Mouse (Mus musculus): Measurements from ENCODE around the gene Gm20695. TPM values are rescaled to one million over a fixed set of nuclear protein-coding genes. Genes with fewer than 3 reads are reported as not detected.

Gm20695 gene
- polyA plus RNA-seq, 2 experiments = 0.17 to 0.46 TPM

DNA sequence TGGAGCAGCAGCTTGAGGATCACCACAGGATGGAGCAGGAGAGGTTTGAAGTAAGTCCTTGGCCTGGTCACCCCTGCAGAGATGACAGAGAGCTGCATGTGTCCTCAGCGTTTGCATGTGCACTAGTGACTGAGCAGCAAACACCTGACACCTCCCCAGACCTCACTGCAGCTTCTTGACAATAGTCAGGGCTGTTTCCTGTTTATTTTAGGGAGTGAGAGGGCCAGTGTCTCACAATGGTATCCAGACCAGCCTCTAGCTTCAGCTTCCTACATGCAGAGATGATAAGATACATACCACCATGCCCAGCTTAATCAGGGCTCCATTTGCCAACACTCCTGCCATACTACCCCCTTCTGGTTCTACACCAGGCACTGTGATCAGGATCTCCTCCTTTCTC, 44.1 kb downstream of the Gm20695 start:
- WGBS (ENCODE audit: insufficient replicate concordance) = 17% methylated on average over 1 of the region's 1 CpGs
- Histone ChIP-seq H3K36me3 (replicated peaks; ENCODE audit: control insufficient read depth, insufficient read depth, low read depth) (peaks cover 6% of the 10 kb centered on the region), H3K9ac (replicated peaks) (no peak overlapping the region), H3K4me2 (ENCODE audit: low read depth) (no peak overlapping the region), H3K27me3 (ENCODE audit: control insufficient read depth, insufficient read depth, low read length) (no peaks in the 10 kb centered on the region), H3K4me1 (replicated peaks; ENCODE audit: control insufficient read depth in 2 of 2, insufficient read depth in 2 of 2, low read length in 1 of 2) (no peaks in the 10 kb centered on the region), H3K27ac (no peak overlapping the region), H3K4me3 (ENCODE audit: insufficient read depth in 1 of 2, low read depth in 2 of 2, low read length in 2 of 2) (no peak overlapping the region), H3K9me3 (ENCODE audit: control insufficient read depth, low read length) (no peaks in the 10 kb centered on the region)
- ATAC-seq (ENCODE audit: insufficient read depth) (no peak), DNase-seq (ENCODE audit: low read depth in 3 of 3, low spot score in 3 of 3) (no peak)
- TF ChIP-seq EP300 (IDR thresholded peaks at IDR 0.05; ENCODE audit: low read depth) (no peak), CTCF (IDR thresholded peaks at IDR 0.05; ENCODE audit: low read depth) (no peak)

- ATAC-seq (ENCODE audit: insufficient read depth) (no peak), DNase-seq (ENCODE audit: low read depth in 3 of 3, low spot score in 3 of 3) (no peak)
- peaks cover 6% of the 10 kb centered on the region for H3K36me3 ChIP-seq (replicated peaks; ENCODE audit: control insufficient read depth, insufficient read depth, low read depth)
- no peak for TF ChIP-seq EP300 (IDR thresholded peaks at IDR 0.05; ENCODE audit: low read depth)
- TF ChIP-seq CTCF (IDR thresholded peaks at IDR 0.05; ENCODE audit: low read depth) = no peak
- no peak overlapping the region for H3K4me3 ChIP-seq (ENCODE audit: insufficient read depth in 1 of 2, low read depth in 2 of 2, low read length in 2 of 2)
- 57% methylated on average over 7 of the region's 7 CpGs for WGBS (ENCODE audit: insufficient replicate concordance)
- no peaks in the 10 kb centered on the region for H3K4me1 ChIP-seq (replicated peaks; ENCODE audit: control insufficient read depth in 2 of 2, insufficient read depth in 2 of 2, low read length in 1 of 2)
- H3K4me2 ChIP-seq (ENCODE audit: low read depth) = no peak overlapping the region
- no peak overlapping the region for H3K9ac ChIP-seq (replicated peaks)
- no peaks in the 10 kb centered on the region for H3K27me3 ChIP-seq (ENCODE audit: control insufficient read depth, insufficient read depth, low read length)
- H3K27ac ChIP-seq = no peak overlapping the region
- H3K9me3 ChIP-seq (ENCODE audit: control insufficient read depth, low read length) = no peaks in the 10 kb centered on the region
Measured at GRCm38 (mm10) chr16:3929151-3929550, 44.7 kb downstream of the Gm20695 start.

DNA sequence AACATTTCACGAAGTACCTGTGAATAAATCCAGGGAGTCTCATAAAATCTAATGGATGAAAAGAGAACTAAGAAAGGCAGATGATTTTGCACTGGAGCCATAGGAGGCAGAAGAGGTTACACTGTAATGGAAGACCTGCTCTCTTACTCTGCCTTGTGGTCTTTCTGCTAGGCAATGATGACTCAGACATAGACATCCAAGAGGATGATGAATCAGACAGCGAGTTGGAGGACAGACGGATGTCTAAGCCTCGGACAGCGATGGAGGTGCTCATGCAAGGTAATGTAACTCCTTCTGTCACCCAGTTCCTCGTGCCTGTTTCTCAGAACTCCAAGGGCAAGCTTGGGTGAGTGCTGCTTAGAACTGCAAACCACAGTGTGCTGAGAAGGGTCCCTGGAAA, 49.1 kb downstream of the Gm20695 start:
- H3K27ac ChIP-seq = no peak overlapping the region
- no peak overlapping the region for H3K4me3 ChIP-seq (ENCODE audit: insufficient read depth in 1 of 2, low read depth in 2 of 2, low read length in 2 of 2)
- H3K4me1 ChIP-seq (replicated peaks; ENCODE audit: control insufficient read depth in 2 of 2, insufficient read depth in 2 of 2, low read length in 1 of 2) = no peaks in the 10 kb centered on the region
- H3K27me3 ChIP-seq (ENCODE audit: control insufficient read depth, insufficient read depth, low read length) = no peaks in the 10 kb centered on the region
- DNase-seq (ENCODE audit: low read depth in 3 of 3, low spot score in 3 of 3) (no peak), ATAC-seq (ENCODE audit: insufficient read depth) (no peak)
- no peaks in the 10 kb centered on the region; the same call in 1 of the 2 replicates for H3K36me3 ChIP-seq (replicated peaks; ENCODE audit: control insufficient read depth, insufficient read depth, low read depth)
- H3K9me3 ChIP-seq (ENCODE audit: control insufficient read depth, low read length) = no peaks in the 10 kb centered on the region
- no peak for TF ChIP-seq EP300 (IDR thresholded peaks at IDR 0.05; ENCODE audit: low read depth)
- no peak for TF ChIP-seq CTCF (IDR thresholded peaks at IDR 0.05; ENCODE audit: low read depth)
- no peak overlapping the region for H3K9ac ChIP-seq (replicated peaks)
- WGBS (ENCODE audit: insufficient replicate concordance) = 73% methylated on average over 6 of the region's 6 CpGs
- H3K4me2 ChIP-seq (ENCODE audit: low read depth) = no peak overlapping the region

- Histone ChIP-seq H3K4me3 (ENCODE audit: insufficient read depth in 1 of 2, low read depth in 2 of 2, low read length in 2 of 2) (no peak overlapping the region), H3K36me3 (replicated peaks; ENCODE audit: control insufficient read depth, insufficient read depth, low read depth) (no peaks in the 10 kb centered on the region), H3K9me3 (ENCODE audit: control insufficient read depth, low read length) (no peaks in the 10 kb centered on the region), H3K27me3 (ENCODE audit: control insufficient read depth, insufficient read depth, low read length) (no peaks in the 10 kb centered on the region), H3K4me2 (ENCODE audit: low read depth) (no peak overlapping the region), H3K4me1 (replicated peaks; ENCODE audit: control insufficient read depth in 2 of 2, insufficient read depth in 2 of 2, low read length in 1 of 2) (no peaks in the 10 kb centered on the region), H3K9ac (replicated peaks) (no peak overlapping the region), H3K27ac (no peak overlapping the region)
- DNase-seq (ENCODE audit: low read depth in 3 of 3, low spot score in 3 of 3) (no peak), ATAC-seq (ENCODE audit: insufficient read depth) (no peak)
- WGBS (ENCODE audit: insufficient replicate concordance) = 38% methylated on average over 1 of the region's 1 CpGs
- TF ChIP-seq CTCF (IDR thresholded peaks at IDR 0.05; ENCODE audit: low read depth) = no peak
- TF ChIP-seq EP300 (IDR thresholded peaks at IDR 0.05; ENCODE audit: low read depth) = no peak
Measured at GRCm38 (mm10) chr16:3934091-3934490, 49.6 kb downstream of the Gm20695 start.

DNA sequence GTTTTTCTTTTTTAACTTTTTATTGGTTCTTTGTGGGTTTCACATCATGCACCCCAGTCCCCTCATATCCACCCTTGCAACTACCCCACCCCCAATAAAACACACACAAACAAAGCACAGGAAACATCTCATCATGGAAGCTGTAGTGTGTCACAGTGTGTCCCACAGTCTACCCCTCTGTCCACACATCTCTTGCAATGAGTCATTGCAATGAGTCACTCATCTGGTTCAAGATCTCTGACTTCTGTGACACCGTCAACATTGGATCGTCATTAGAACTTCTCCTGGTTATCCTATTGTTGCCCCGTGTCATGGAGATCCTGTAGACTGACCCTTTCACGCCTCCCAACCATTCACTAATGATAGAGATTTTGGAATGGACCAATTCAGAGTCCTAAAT, 50.3 kb downstream of the Gm20695 start:
- Histone ChIP-seq H3K4me3 (ENCODE audit: insufficient read depth in 1 of 2, low read depth in 2 of 2, low read length in 2 of 2) (no peak overlapping the region), H3K9ac (replicated peaks) (no peak overlapping the region), H3K27me3 (ENCODE audit: control insufficient read depth, insufficient read depth, low read length) (no peaks in the 10 kb centered on the region), H3K9me3 (ENCODE audit: control insufficient read depth, low read length) (no peaks in the 10 kb centered on the region), H3K4me1 (replicated peaks; ENCODE audit: control insufficient read depth in 2 of 2, insufficient read depth in 2 of 2, low read length in 1 of 2) (no peaks in the 10 kb centered on the region), H3K36me3 (replicated peaks; ENCODE audit: control insufficient read depth, insufficient read depth, low read depth) (no peaks in the 10 kb centered on the region), H3K4me2 (ENCODE audit: low read depth) (no peak overlapping the region), H3K27ac (no peak overlapping the region)
- ATAC-seq (ENCODE audit: insufficient read depth) = no peak
- 74% methylated on average over 4 of the region's 4 CpGs for WGBS (ENCODE audit: insufficient replicate concordance)
- no peak for DNase-seq (ENCODE audit: low read depth in 3 of 3, low spot score in 3 of 3)
- no peak for TF ChIP-seq EP300 (IDR thresholded peaks at IDR 0.05; ENCODE audit: low read depth)
